Mouse (Mus musculus) small intestine, adult 2 months (tissue): ENCODE measurements around the gene Ctdsp2. TPM values are rescaled to one million over a fixed set of nuclear protein-coding genes. Genes with fewer than 3 reads are reported as not detected.

Experiments
- H3K27ac ChIP-seq: fragments of 200-500 bp; 2 replicates; pipeline ENCODE4 v1.5.1; 2012; ENCODE audit warnings: low read depth, low read length, control low read depth, inconsistent platforms; ENCODE audit not compliant: insufficient read depth
- H3K27me3 ChIP-seq: fragments of 200-500 bp; 2 replicates; pipeline ENCODE4 v1.6.1; 2012; ENCODE audit warnings: mild to moderate bottlenecking, moderate library complexity, low read length, inconsistent platforms; ENCODE audit not compliant: control insufficient read depth, insufficient read depth
- H3K36me3 ChIP-seq: fragments of 200-500 bp; 2 replicates; pipeline ENCODE4 v1.6.1; 2012; ENCODE audit warnings: mild to moderate bottlenecking, low read length, control low read depth, inconsistent platforms; ENCODE audit not compliant: control insufficient read depth, insufficient read depth
- H3K4me1 ChIP-seq: fragments of 200-500 bp; 2 replicates; pipeline ENCODE4 v1.6.1; 2012; ENCODE audit warnings: low read length, inconsistent platforms, mixed read lengths; ENCODE audit not compliant: control insufficient read depth, insufficient read depth, insufficient read length
- H3K4me3 ChIP-seq: fragments of 200-500 bp; 2 replicates; pipeline ENCODE4 v1.5.1; 2012; ENCODE audit warnings: low read depth, mild to moderate bottlenecking, control low read depth, inconsistent platforms, low read length, moderate library complexity
- CTCF ChIP-seq: fragments of 200-500 bp; IDR thresholded peaks from 2 replicates; pipeline ENCODE4 v1.5.1; 2012; ENCODE audit warnings: low read depth, mild to moderate bottlenecking, control low read depth, inconsistent platforms, low read length, moderate library complexity, mixed read lengths; ENCODE audit not compliant: insufficient replicate concordance, insufficient read length; ENCODE audit errors: extremely low read depth
- POLR2A ChIP-seq: fragments of 200-500 bp; IDR thresholded peaks from 2 replicates; pipeline ENCODE4 v1.6.1; 2012; ENCODE audit warnings: low read depth, mild to moderate bottlenecking, control low read depth, inconsistent platforms, low read length, moderate library complexity
- WGBS: fragments of 180-500 bp; shearing (Covaris S2); methylation state at CpG from one replicate; pipeline ENCODE4 v1.1.7; 2018; 5-methylcytosine and 5-hydroxymethylcytosine counted together
- polyA plus RNA-seq: library from polyadenylated mRNA; depleted of rRNA; stranded (reverse); fragments of >200 nt; gene quantifications from 2 replicates; pipeline ENCODE4 v1.2.3, GENCODE M21; 2012

Ctdsp2 gene
- polyA plus RNA-seq, 1 experiment: 118 TPM

- peak overlapping the region; percentile 93 for H3K27ac ChIP-seq
- TF ChIP-seq POLR2A (no peak), CTCF (no peak)
- 31% methylated on average over 8 of the region's 8 CpGs for WGBS
Observed at GRCm38 (mm10) chr10:126935121-126935520, 43.4 kb upstream of the Ctdsp2 start.

GRCm38 (mm10) chr10:126935556-126936381 is 42.7 kb upstream of the Ctdsp2 start:
- Histone ChIP-seq H3K4me3 (peak overlapping the region; percentile 56), H3K4me1 (peaks cover 17% of the 10 kb centered on the region), H3K27me3 (no peaks in the 10 kb centered on the region), H3K27ac (peak overlapping the region; percentile 93), H3K36me3 (no peaks in the 10 kb centered on the region)
- no peak for TF ChIP-seq POLR2A
- TF ChIP-seq CTCF: no peak
- 33% methylated on average over 18 of the region's 18 CpGs for WGBS

More at GRCm38 (mm10) chr10:126935121-126935520, 43.4 kb upstream of the Ctdsp2 start:
- H3K4me1 ChIP-seq: peaks cover 17% of the 10 kb centered on the region
- peak overlapping the region; percentile 56 for H3K4me3 ChIP-seq
- no peaks in the 10 kb centered on the region for H3K27me3 ChIP-seq
- H3K36me3 ChIP-seq: no peaks in the 10 kb centered on the region

- Histone ChIP-seq H3K27me3 (no peaks in the 10 kb centered on the region), H3K4me1 (peaks cover 4% of the 10 kb centered on the region), H3K36me3 (no peaks in the 10 kb centered on the region), H3K27ac (no peak overlapping the region), H3K4me3 (no peak overlapping the region)
- TF ChIP-seq POLR2A (no peak), CTCF (no peak)
- WGBS: 67% methylated on average over 7 of the region's 7 CpGs
Observed at GRCm38 (mm10) chr10:126940949-126941348, 37.6 kb upstream of the Ctdsp2 start.

- no peaks in the 10 kb centered on the region for H3K36me3 ChIP-seq
- TF ChIP-seq CTCF (no peak), POLR2A (no peak)
- H3K27me3 ChIP-seq: no peaks in the 10 kb centered on the region
- no peak overlapping the region for H3K4me3 ChIP-seq
- H3K27ac ChIP-seq: no peak overlapping the region
- 89% methylated on average over 5 of the region's 5 CpGs for WGBS
- H3K4me1 ChIP-seq: peaks cover 7% of the 10 kb centered on the region; the same call in 1 of the 2 replicates
Observed at GRCm38 (mm10) chr10:126945531-126945930, 33.0 kb upstream of the Ctdsp2 start.

- no peak overlapping the region for H3K27ac ChIP-seq
- TF ChIP-seq CTCF (no peak), POLR2A (no peak)
- no peaks in the 10 kb centered on the region for H3K36me3 ChIP-seq
- no peak overlapping the region for H3K4me3 ChIP-seq
- WGBS: 48% methylated on average over 5 of the region's 5 CpGs
- H3K4me1 ChIP-seq: peaks cover 7% of the 10 kb centered on the region; the same call in 1 of the 2 replicates
- H3K27me3 ChIP-seq: no peaks in the 10 kb centered on the region
Observed at GRCm38 (mm10) chr10:126949824-126950223, 28.7 kb upstream of the Ctdsp2 start.

GRCm38 (mm10) chr10:126950572-126950971 is 27.9 kb upstream of the Ctdsp2 start:
- Histone ChIP-seq H3K4me3 (no peak overlapping the region), H3K27me3 (no peaks in the 10 kb centered on the region), H3K36me3 (no peaks in the 10 kb centered on the region), H3K4me1 (peaks cover 7% of the 10 kb centered on the region; the same call in 1 of the 2 replicates), H3K27ac (no peak overlapping the region)
- no peak for TF ChIP-seq POLR2A
- TF ChIP-seq CTCF: no peak
- 41% methylated on average over 4 of the region's 4 CpGs for WGBS

GRCm38 (mm10) chr10:126952375-126952774 is 26.1 kb upstream of the Ctdsp2 start:
- TF ChIP-seq CTCF: peak; percentile 28; the same call in 1 of the 2 replicates
- no peak for TF ChIP-seq POLR2A

More at GRCm38 (mm10) chr10:126952375-126952774, 26.1 kb upstream of the Ctdsp2 start:
- H3K4me1 ChIP-seq: peaks cover 10% of the 10 kb centered on the region; the same call in 1 of the 2 replicates
- H3K4me3 ChIP-seq: no peak overlapping the region
- WGBS: 96% methylated on average over 1 of the region's 1 CpGs
- H3K27ac ChIP-seq: no peak overlapping the region
- H3K27me3 ChIP-seq: no peaks in the 10 kb centered on the region
- H3K36me3 ChIP-seq: no peaks in the 10 kb centered on the region
